ENCODE assay signal across 22 mouse cellular contexts in the genomic region with DNA sequence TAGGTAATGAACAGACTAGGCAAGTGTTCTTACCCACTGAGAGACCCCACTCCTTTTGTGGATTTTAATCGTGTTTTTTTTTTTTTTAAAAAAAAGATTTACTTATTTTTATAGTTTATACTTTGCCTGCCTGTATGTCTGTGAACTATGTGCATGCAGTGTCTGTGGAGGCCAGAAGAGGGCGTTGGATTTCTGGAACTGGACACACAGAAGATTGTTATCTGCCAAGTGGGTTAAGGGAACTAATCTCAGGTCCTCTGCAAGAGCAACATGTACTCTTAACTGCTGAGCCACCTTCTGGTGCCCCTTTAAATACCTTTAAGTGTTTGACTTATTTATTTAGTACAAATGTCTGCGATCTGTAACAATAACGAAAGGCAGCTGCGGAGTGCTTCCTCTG.
DNase-seq lines count a peak whose midpoint lies in the region; ATAC-seq and TF ChIP-seq lines count a peak whose summit lies in the region.
"Had no signal": no experiment of that assay in that cellular context is flagged by ENCODE, and none has a peak within 500 bp of the region (broad histone marks: within the 10 kb centered on the region; RNA-seq: fewer than 3 reads in every experiment).

No protein-coding gene starts in this region.

- no peaks in the 10 kb centered on the region for H3K27me3 ChIP-seq in kidney, postnatal 0 days (ENCODE audit: insufficient read depth, low read length)
- H3K27me3 ChIP-seq in midbrain, postnatal 0 days (ENCODE audit: insufficient read depth, low read length), result no peaks in the 10 kb centered on the region
- H3K27me3 ChIP-seq in midbrain, embryonic 16.5 days (ENCODE audit: control insufficient read depth, insufficient read depth, low read depth, low read length), result no peaks in the 10 kb centered on the region
- no peaks in the 10 kb centered on the region for H3K27me3 ChIP-seq in MEL (ENCODE audit: control insufficient read depth in 1 of 2, insufficient read depth in 2 of 2, low read length in 2 of 2)
- H3K27me3 ChIP-seq in stomach, postnatal 0 days (ENCODE audit: control insufficient read depth, insufficient read depth, low read length), result no peaks in the 10 kb centered on the region
- H3K27me3 ChIP-seq: embryonic facial prominence, embryonic 15.5 days; heart, embryonic 15.5 days; limb, embryonic 12.5 days; liver, embryonic 15.5 days; midbrain, embryonic 15.5 days had no signal

- no peak for TF ChIP-seq EP300 in MEL (IDR thresholded peaks at IDR 0.05; ENCODE audit: low read depth in 1 of 2, low read length in 2 of 2)
- no peak for TF ChIP-seq EP300 in stomach, postnatal 0 days (optimal IDR thresholded peaks at IDR 0.05)

- TF ChIP-seq POLR2A in MEL (IDR thresholded peaks at IDR 0.05; ENCODE audit: control insufficient read depth in 1 of 2, insufficient read depth in 1 of 2, low read depth in 1 of 2, low read length in 2 of 2, poor library complexity in 1 of 2), result no peak

- H3K36me3 ChIP-seq in kidney, postnatal 0 days (ENCODE audit: insufficient read depth, low read length), result no peaks in the 10 kb centered on the region
- no peaks in the 10 kb centered on the region for H3K36me3 ChIP-seq in midbrain, postnatal 0 days (ENCODE audit: insufficient read depth, low read length)
- H3K36me3 ChIP-seq in midbrain, embryonic 16.5 days (ENCODE audit: control insufficient read depth, insufficient read depth, low read length), result no peaks in the 10 kb centered on the region
- H3K36me3 ChIP-seq in MEL (ENCODE audit: control insufficient read depth in 1 of 2, insufficient read depth in 2 of 2, low read length in 2 of 2), result no peaks in the 10 kb centered on the region
- no peaks in the 10 kb centered on the region for H3K36me3 ChIP-seq in stomach, postnatal 0 days (ENCODE audit: control insufficient read depth, insufficient read depth, low read length)
- H3K36me3 ChIP-seq: embryonic facial prominence, embryonic 15.5 days; heart, embryonic 15.5 days; limb, embryonic 12.5 days; midbrain, embryonic 15.5 days had no signal

- no peak overlapping the region for H3K27ac ChIP-seq in kidney, postnatal 0 days
- no peak overlapping the region for H3K27ac ChIP-seq in midbrain, postnatal 0 days (ENCODE audit: low read depth, low read length)
- no peak overlapping the region for H3K27ac ChIP-seq in midbrain, embryonic 16.5 days (ENCODE audit: low read length)
- no peak overlapping the region for H3K27ac ChIP-seq in MEL (ENCODE audit: control insufficient read depth, low read depth, low read length)
- no peak overlapping the region for H3K27ac ChIP-seq in stomach, postnatal 0 days (replicated peaks)
- H3K27ac ChIP-seq: heart, embryonic 15.5 days; limb, embryonic 12.5 days; liver, embryonic 15.5 days; midbrain, embryonic 15.5 days had no signal

- WGBS in kidney, postnatal 0 days, result 56% methylated on average over 5 of the region's 5 CpGs
- WGBS in midbrain, postnatal 0 days, result 76% methylated on average over 5 of the region's 5 CpGs
- 75% methylated on average over 5 of the region's 5 CpGs for WGBS in midbrain, embryonic 16.5 days
- 42% methylated on average over 5 of the region's 5 CpGs for WGBS in stomach, postnatal 0 days

- no peaks in the 10 kb centered on the region for H3K79me2 ChIP-seq in MEL (ENCODE audit: control insufficient read depth, insufficient read depth, low read length, poor library complexity)

- no peaks in the 10 kb centered on the region for H3K9me3 ChIP-seq in kidney, postnatal 0 days (replicated peaks; ENCODE audit: low read length)
- H3K9me3 ChIP-seq in midbrain, postnatal 0 days (ENCODE audit: low read length), result no peaks in the 10 kb centered on the region
- H3K9me3 ChIP-seq in midbrain, embryonic 16.5 days (replicated peaks; ENCODE audit: control insufficient read depth, low read length, poor library complexity, severe bottlenecking), result no peaks in the 10 kb centered on the region
- no peaks in the 10 kb centered on the region for H3K9me3 ChIP-seq in MEL (replicated peaks; ENCODE audit: insufficient read depth, low read length)
- H3K9me3 ChIP-seq in stomach, postnatal 0 days (ENCODE audit: control insufficient read depth, low read length), result no peaks in the 10 kb centered on the region
- H3K9me3 ChIP-seq: embryonic facial prominence, embryonic 15.5 days; heart, embryonic 15.5 days; liver, embryonic 15.5 days; midbrain, embryonic 15.5 days had no signal

- no peak for DNase-seq in kidney, postnatal 0 days (ENCODE audit: low spot score)
- no peak for DNase-seq in kidney, postnatal 14 days
- no peak for DNase-seq in midbrain, postnatal 0 days (ENCODE audit: low spot score)
- DNase-seq in MEL (ENCODE audit: low read depth, low spot score), result peak; percentile 14
- DNase-seq in stomach, postnatal 0 days (ENCODE audit: low spot score), result no peak
- DNase-seq in thymus, postnatal 14 days, result no peak
- no peak for DNase-seq in right cerebral cortex, postnatal 36 days (ENCODE audit: low spot score in 2 of 2)
- DNase-seq: adrenal gland, postnatal 25 days; cerebellum, adult 11-12 months; gastrocnemius, postnatal 14 days; heart, adult 18-20 months; heart, postnatal 4 days; kidney, adult 2 months; kidney, postnatal 36 days; right cerebral cortex, postnatal 25 days had no signal

- no peak for TF ChIP-seq RAD21 in MEL (IDR thresholded peaks at IDR 0.05; ENCODE audit: low read depth, low read length)

- no peak overlapping the region for H3K4me2 ChIP-seq in kidney, postnatal 0 days (ENCODE audit: low read length)
- no peak overlapping the region for H3K4me2 ChIP-seq in midbrain, postnatal 0 days (ENCODE audit: low read depth, low read length, poor library complexity, severe bottlenecking)
- no peak overlapping the region for H3K4me2 ChIP-seq in midbrain, embryonic 16.5 days (ENCODE audit: low read length)
- no peak overlapping the region for H3K4me2 ChIP-seq in stomach, postnatal 0 days (replicated peaks; ENCODE audit: low read depth)
- H3K4me2 ChIP-seq: embryonic facial prominence, embryonic 15.5 days; heart, embryonic 15.5 days; limb, embryonic 12.5 days; liver, embryonic 15.5 days; midbrain, embryonic 15.5 days had no signal

- ATAC-seq in kidney, postnatal 0 days (replicated peaks; ENCODE audit: low FRiP score, low read depth), result no peak
- no peak for ATAC-seq in midbrain, postnatal 0 days (ENCODE audit: low FRiP score)
- no peak for ATAC-seq in midbrain, embryonic 16.5 days
- no peak for ATAC-seq in stomach, postnatal 0 days (ENCODE audit: low FRiP score, low TSS enrichment)
- ATAC-seq: hindbrain, embryonic 16.5 days; midbrain, embryonic 15.5 days had no signal

- H3K4me1 ChIP-seq in kidney, postnatal 0 days (replicated peaks; ENCODE audit: insufficient read depth, low read length), result 0 out of 2 replicates have a peak, but pooled peaks cover 3% of the 10 kb centered on the region
- H3K4me1 ChIP-seq in midbrain, postnatal 0 days (ENCODE audit: insufficient read depth, low read length), result no peaks in the 10 kb centered on the region
- no peaks in the 10 kb centered on the region for H3K4me1 ChIP-seq in midbrain, embryonic 16.5 days (ENCODE audit: control insufficient read depth, insufficient read depth, low read length)
- H3K4me1 ChIP-seq in MEL (ENCODE audit: control insufficient read depth in 1 of 2, insufficient read depth in 2 of 2, low read length in 2 of 2), result no peaks in the 10 kb centered on the region
- no peaks in the 10 kb centered on the region for H3K4me1 ChIP-seq in stomach, postnatal 0 days (replicated peaks; ENCODE audit: control insufficient read depth, insufficient read depth)
- H3K4me1 ChIP-seq: midbrain, embryonic 15.5 days had no signal

- no peak overlapping the region for H3K9ac ChIP-seq in kidney, postnatal 0 days (ENCODE audit: low read depth, low read length)
- H3K9ac ChIP-seq in midbrain, postnatal 0 days (replicated peaks; ENCODE audit: low read length, poor library complexity, severe bottlenecking), result no peak overlapping the region
- H3K9ac ChIP-seq in midbrain, embryonic 16.5 days (ENCODE audit: low read depth, low read length), result no peak overlapping the region
- no peak overlapping the region for H3K9ac ChIP-seq in MEL (ENCODE audit: control insufficient read depth, low read depth, low read length, poor library complexity, severe bottlenecking)
- no peak overlapping the region for H3K9ac ChIP-seq in stomach, postnatal 0 days (ENCODE audit: low read length)
- H3K9ac ChIP-seq: embryonic facial prominence, embryonic 15.5 days; heart, embryonic 15.5 days; limb, embryonic 12.5 days; liver, embryonic 15.5 days; midbrain, embryonic 15.5 days had no signal

- peak; percentile 36; the same call in 1 of the 2 replicates for TF ChIP-seq CTCF in kidney, postnatal 0 days (IDR thresholded peaks at IDR 0.05; ENCODE audit: low read depth)
- TF ChIP-seq CTCF in midbrain, postnatal 0 days (IDR thresholded peaks at IDR 0.05), result peak; percentile 41
- TF ChIP-seq CTCF in MEL (IDR thresholded peaks at IDR 0.05 in 2 of 3, conservative IDR thresholded peaks at IDR 0.05 in 1 of 3; ENCODE audit: control insufficient read depth in 1 of 3, insufficient read depth in 1 of 3, low read depth in 2 of 3, low read length in 3 of 3, poor library complexity in 1 of 3, severe bottlenecking in 1 of 3), result peak; percentile 24 to 31 (median 26); a peak in 3 of 6 replicates
- peak; percentile 52 for TF ChIP-seq CTCF in stomach, postnatal 0 days (IDR thresholded peaks at IDR 0.05; ENCODE audit: low read depth)

- no peak overlapping the region for H3K4me3 ChIP-seq in kidney, postnatal 0 days (replicated peaks; ENCODE audit: low read depth, low read length)
- H3K4me3 ChIP-seq in midbrain, postnatal 0 days (ENCODE audit: low read depth, low read length), result no peak overlapping the region
- H3K4me3 ChIP-seq in midbrain, embryonic 16.5 days (ENCODE audit: low read depth, low read length), result no peak overlapping the region
- H3K4me3 ChIP-seq in MEL (ENCODE audit: control insufficient read depth in 1 of 2, insufficient read depth in 1 of 2, low read depth in 2 of 2, low read length in 2 of 2), result no peak overlapping the region
- no peak overlapping the region for H3K4me3 ChIP-seq in stomach, postnatal 0 days (ENCODE audit: low read depth, low read length)
- H3K4me3 ChIP-seq: embryonic facial prominence, embryonic 15.5 days; heart, embryonic 15.5 days; limb, embryonic 12.5 days; liver, embryonic 15.5 days; midbrain, embryonic 15.5 days had no signal

TF ChIP-seq in MEL, 35 proteins besides CTCF, POLR2A, EP300 and RAD21:
- no peak for TF ChIP-seq ZMIZ1 (IDR thresholded peaks at IDR 0.05; ENCODE audit: low read depth, low read length)
- peak; percentile 18; the same call in 1 of the 2 replicates for TF ChIP-seq SMC3 (IDR thresholded peaks at IDR 0.05; ENCODE audit: low read depth, low read length)
- TF ChIP-seq GATA1 (IDR thresholded peaks at IDR 0.05; ENCODE audit: low read depth, low read length), result 0 out of 2 replicates have a peak, but pooled peaks have one; percentile 9
- no peak for TF ChIP-seq HCFC1 (IDR thresholded peaks at IDR 0.05; ENCODE audit: low read depth, low read length)
